In genomic region chr5:72791789-72792188, GRCm38 (mm10) we compare ENCODE assay signal across 17 mouse cellular contexts. TPM values are rescaled to one million over a fixed set of nuclear protein-coding genes. Genes with fewer than 3 reads are reported as not detected.
DNase-seq lines count a peak whose midpoint lies in the region; ATAC-seq and TF ChIP-seq lines count a peak whose summit lies in the region.
"Had no signal": no experiment of that assay in that cellular context is flagged by ENCODE, and none has a peak within 500 bp of the region (broad histone marks: within the 10 kb centered on the region; RNA-seq: fewer than 3 reads in every experiment).

No protein-coding gene starts in this region.

- H3K4me3 ChIP-seq in liver, adult 2 months (ENCODE audit: insufficient read depth, low read depth, low read length), result no peak overlapping the region
- no peak overlapping the region for H3K4me3 ChIP-seq in stomach, embryonic 15.5 days (replicated peaks)
- H3K4me3 ChIP-seq in forebrain, embryonic 14.5 days (ENCODE audit: low read depth, low read length), result no peak overlapping the region
- H3K4me3 ChIP-seq: embryonic facial prominence, embryonic 12.5 days; lung, embryonic 15.5 days; megakaryocyte, embryonic 14.5 days; neural tube, embryonic 13.5 days had no signal

- peaks cover 6% of the 10 kb centered on the region for H3K36me3 ChIP-seq in liver, adult 2 months (ENCODE audit: control insufficient read depth, insufficient read depth, low read length)
- 0 out of 2 replicates have a peak, but pooled peaks cover 4% of the 10 kb centered on the region for H3K36me3 ChIP-seq in stomach, embryonic 15.5 days
- H3K36me3 ChIP-seq in forebrain, embryonic 14.5 days (ENCODE audit: control insufficient read depth, insufficient read depth, low read length), result no peaks in the 10 kb centered on the region
- H3K36me3 ChIP-seq: embryonic facial prominence, embryonic 12.5 days; lung, embryonic 15.5 days; neural tube, embryonic 13.5 days had no signal

- peak; percentile 31 for DNase-seq in liver, adult 2 months (ENCODE audit: extremely low read depth, low read depth, low spot score)
- no peak for DNase-seq in liver
- peak; percentile 30 for DNase-seq in kidney, adult 18-20 months
- DNase-seq in kidney, postnatal 14 days, result peak; percentile 53
- DNase-seq in forebrain, embryonic 14.5 days (ENCODE audit: low spot score), result no peak
- DNase-seq in spleen, adult 18-20 months, result no peak
- DNase-seq in cerebellum, postnatal 14 days, result no peak
- DNase-seq: cerebellum, postnatal 36 days; layer of hippocampus, postnatal 36 days; retina, postnatal 1 day had no signal

- peaks cover 7% of the 10 kb centered on the region; the same call in 1 of the 2 replicates for H3K79me2 ChIP-seq in liver, adult 2 months (ENCODE audit: control insufficient read depth, insufficient read depth, low read length)

- H3K27me3 ChIP-seq in liver, adult 2 months (ENCODE audit: control insufficient read depth, insufficient read depth, low read length), result no peaks in the 10 kb centered on the region
- no peaks in the 10 kb centered on the region for H3K27me3 ChIP-seq in stomach, embryonic 15.5 days (replicated peaks)
- H3K27me3 ChIP-seq in forebrain, embryonic 14.5 days (replicated peaks; ENCODE audit: control insufficient read depth, insufficient read depth, low read length), result no peaks in the 10 kb centered on the region
- H3K27me3 ChIP-seq: embryonic facial prominence, embryonic 12.5 days; lung, embryonic 15.5 days; megakaryocyte, embryonic 14.5 days; neural tube, embryonic 13.5 days; Patski had no signal

- H3K4me1 ChIP-seq in liver, adult 2 months (ENCODE audit: control insufficient read depth, insufficient read depth, low read length), result peaks cover 5% of the 10 kb centered on the region
- peaks cover 3% of the 10 kb centered on the region; the same call in 1 of the 2 replicates for H3K4me1 ChIP-seq in stomach, embryonic 15.5 days
- H3K4me1 ChIP-seq in forebrain, embryonic 14.5 days (ENCODE audit: control insufficient read depth, insufficient read depth, low read length), result no peaks in the 10 kb centered on the region

- peak; percentile 39; the same call in 1 of the 2 replicates for ATAC-seq in stomach, embryonic 15.5 days (ENCODE audit: insufficient read depth, low FRiP score, low read depth)
- no peak for ATAC-seq in forebrain, embryonic 14.5 days
- ATAC-seq: Patski had no signal

- no peak overlapping the region for H3K27ac ChIP-seq in liver, adult 2 months (replicated peaks; ENCODE audit: insufficient read depth, low read depth, low read length)
- no peak overlapping the region for H3K27ac ChIP-seq in stomach, embryonic 15.5 days
- H3K27ac ChIP-seq in forebrain, embryonic 14.5 days (ENCODE audit: low read depth, low read length), result no peak overlapping the region
- H3K27ac ChIP-seq: embryonic facial prominence, embryonic 12.5 days; lung, embryonic 15.5 days; neural tube, embryonic 13.5 days had no signal

- H3K4me2 ChIP-seq in stomach, embryonic 15.5 days, result no peak overlapping the region
- H3K4me2 ChIP-seq in forebrain, embryonic 14.5 days (ENCODE audit: low read length), result no peak overlapping the region
- H3K4me2 ChIP-seq: embryonic facial prominence, embryonic 12.5 days; lung, embryonic 15.5 days; neural tube, embryonic 13.5 days had no signal

- H3K9me3 ChIP-seq in stomach, embryonic 15.5 days, result no peaks in the 10 kb centered on the region
- no peaks in the 10 kb centered on the region for H3K9me3 ChIP-seq in forebrain, embryonic 14.5 days (replicated peaks; ENCODE audit: control insufficient read depth, low read length)
- H3K9me3 ChIP-seq: embryonic facial prominence, embryonic 12.5 days; lung, embryonic 15.5 days; megakaryocyte, embryonic 14.5 days; neural tube, embryonic 13.5 days had no signal

- TF ChIP-seq CTCF in liver, adult 2 months (IDR thresholded peaks at IDR 0.05; ENCODE audit: low read depth, low read length), result no peak

- no peak for TF ChIP-seq POLR2A in liver, adult 2 months (IDR thresholded peaks at IDR 0.05; ENCODE audit: extremely low read depth, insufficient read depth, low read length)

- 25% methylated on average over 6 of the region's 6 CpGs for WGBS in liver, adult 2 months
- 10% methylated on average over 6 of the region's 6 CpGs for WGBS in stomach, embryonic 15.5 days
- WGBS in forebrain, embryonic 14.5 days, result 14% methylated on average over 5 of the region's 6 CpGs

- no peak overlapping the region for H3K9ac ChIP-seq in liver, adult 2 months (ENCODE audit: low read depth, low read length)
- no peak overlapping the region for H3K9ac ChIP-seq in stomach, embryonic 15.5 days
- no peak overlapping the region for H3K9ac ChIP-seq in forebrain, embryonic 14.5 days (ENCODE audit: low read length)
- H3K9ac ChIP-seq: embryonic facial prominence, embryonic 12.5 days; lung, embryonic 15.5 days; neural tube, embryonic 13.5 days had no signal

RNA-seq across cellular contexts. Expression of gene Txk, which starts 39.2 kb away (rescaled TPM):
- 0.20 and 0.46 TPM in 2 replicates for total RNA-seq in liver, adult 2 months (2014; rRNA removed)
- polyA plus RNA-seq in liver, adult 2 months (2012; rRNA removed), result 0.15 and 0.22 TPM in 2 replicates
- 0.36 and 0.37 TPM in 2 replicates for polyA plus RNA-seq in stomach, embryonic 15.5 days (2015; fragmentation: Nextera tagmentation; extraction: Ambion mirVana)
- polyA plus RNA-seq in forebrain, embryonic 14.5 days (2014; fragmentation: Nextera tagmentation; extraction: Ambion mirVana), result not detected in 2 replicates
- polyA plus RNA-seq: hindbrain, embryonic 11.5 days had no signal

Comparison
In these comparisons a context has a peak if more than half of its experiments do, and no peak if none do; other contexts are left out.
1. DNase-seq: peak in liver, adult 2 months (single experiment), kidney, adult 18-20 months (single experiment) and kidney, postnatal 14 days (single experiment); none in liver (single experiment), forebrain, embryonic 14.5 days (single experiment), spleen, adult 18-20 months (0 of 2) and cerebellum, postnatal 14 days (0 of 2).